Mouse (Mus musculus): Measurements from ENCODE around the gene Zkscan6.

Zkscan6 gene

DNA sequence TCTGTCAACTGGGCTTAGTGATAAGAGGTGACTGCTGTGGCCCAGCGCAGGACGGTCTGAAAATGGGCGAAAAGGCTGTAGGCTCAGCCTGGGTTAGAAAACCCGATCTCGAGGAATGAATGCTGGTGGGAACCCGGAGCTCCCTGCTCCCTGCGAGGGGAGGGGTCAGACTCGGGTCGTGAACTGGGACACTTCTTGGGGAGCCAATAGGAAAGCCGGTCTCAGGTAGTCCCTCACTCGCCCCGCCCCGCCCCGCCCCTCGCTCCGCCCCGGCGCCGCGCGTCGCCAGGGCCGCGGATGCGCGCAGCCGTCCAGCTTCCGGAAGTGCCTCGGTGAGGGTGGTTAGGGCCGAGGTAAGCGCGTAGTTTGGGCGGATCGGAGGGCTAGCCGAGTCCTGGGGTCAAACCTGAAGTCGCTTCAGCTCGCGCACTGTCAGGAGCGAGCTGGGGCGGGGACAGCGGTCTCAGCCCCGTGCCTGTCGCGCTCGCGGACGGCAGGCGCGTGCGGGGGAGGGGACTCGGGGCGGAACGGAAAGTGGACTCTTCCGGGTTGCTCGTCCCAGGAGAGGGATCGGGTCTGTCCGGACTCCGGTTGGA lies at the start of gene Zkscan6:
Zkscan6 (plus strand) TSS at position 267 of the 596 bp plus-strand sequence.
- DNase-seq (ENCODE audit: low read depth): peak; percentile 96

DNA sequence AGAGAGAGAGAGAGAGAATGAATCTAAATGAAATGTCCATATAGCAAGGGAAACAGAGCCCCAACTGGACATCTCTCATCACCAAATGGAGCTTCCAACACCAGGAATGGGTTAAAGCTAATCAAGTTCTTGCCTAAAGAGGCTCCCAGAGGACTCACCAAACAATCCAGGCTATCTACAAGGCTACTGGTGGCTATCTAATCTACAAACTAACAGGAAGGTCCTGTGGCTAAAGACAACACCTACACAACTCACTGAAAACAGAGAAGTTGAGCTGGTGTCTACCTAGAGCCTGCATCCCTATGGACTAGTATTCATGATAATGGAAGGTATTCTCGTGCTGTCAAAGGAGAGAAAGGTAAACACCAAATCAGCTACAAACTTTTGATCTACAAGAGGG lies 47.6 kb upstream of the Zkscan6 start:
- DNase-seq (ENCODE audit: low read depth): no peak

DNA sequence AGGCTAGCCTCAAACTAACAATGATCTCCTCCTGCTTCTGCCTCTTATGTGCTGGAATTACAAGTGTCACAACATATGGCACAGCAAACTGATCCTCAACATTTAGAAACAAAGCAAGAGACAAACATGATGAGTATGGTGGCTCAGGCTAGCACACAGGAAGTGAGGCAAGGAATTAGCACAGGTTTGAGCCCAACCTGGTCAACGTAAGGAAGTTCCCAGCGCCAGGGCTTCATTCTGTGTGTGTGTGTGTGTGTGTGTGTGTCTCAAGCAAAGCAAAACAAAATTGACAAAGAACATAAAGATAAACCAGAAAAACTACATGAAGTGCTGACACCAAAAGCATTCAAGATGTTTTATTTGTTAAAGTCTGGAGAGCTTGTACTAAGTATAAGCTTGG lies 46.1 kb upstream of the Zkscan6 start:
- DNase-seq (ENCODE audit: low read depth): no peak

DNA sequence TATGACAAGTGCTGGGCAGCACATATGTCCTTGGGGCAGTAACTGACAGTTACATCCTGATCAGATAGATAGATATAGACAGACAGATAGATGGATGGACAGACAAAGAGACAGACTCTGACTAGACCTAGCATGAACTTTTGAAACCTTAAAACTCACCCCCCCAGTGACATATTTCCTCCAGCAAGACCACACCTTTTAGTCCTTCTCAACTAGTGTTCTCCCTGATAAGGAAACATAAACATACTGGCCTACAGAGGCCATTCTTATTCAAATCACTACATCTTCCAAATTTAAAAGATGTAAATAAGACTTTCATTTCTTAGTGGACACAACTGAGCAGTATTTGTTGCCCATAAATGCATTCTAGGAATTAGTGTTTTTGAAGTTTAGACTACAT lies 38.5 kb upstream of the Zkscan6 start:
- DNase-seq (ENCODE audit: low read depth): no peak

DNA sequence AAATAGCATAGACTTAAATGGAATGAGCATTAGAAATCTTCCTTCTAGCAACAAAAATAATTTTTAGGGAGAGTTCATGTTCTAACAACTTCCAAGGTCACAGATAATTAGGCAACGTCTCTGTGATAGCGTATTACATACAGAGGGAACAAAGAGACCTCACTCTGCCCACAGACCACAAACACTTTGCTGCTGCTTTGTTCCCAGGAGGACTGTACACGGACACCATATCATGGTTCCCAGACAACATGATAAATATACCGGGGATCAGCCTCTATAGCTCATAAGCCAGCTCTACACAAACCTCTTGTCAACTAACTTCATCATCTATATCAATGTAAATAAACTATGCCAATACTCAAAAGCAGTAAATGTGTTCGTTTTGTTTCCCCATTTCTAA lies 37.0 kb upstream of the Zkscan6 start:
- no peak for DNase-seq (ENCODE audit: low read depth)

DNA sequence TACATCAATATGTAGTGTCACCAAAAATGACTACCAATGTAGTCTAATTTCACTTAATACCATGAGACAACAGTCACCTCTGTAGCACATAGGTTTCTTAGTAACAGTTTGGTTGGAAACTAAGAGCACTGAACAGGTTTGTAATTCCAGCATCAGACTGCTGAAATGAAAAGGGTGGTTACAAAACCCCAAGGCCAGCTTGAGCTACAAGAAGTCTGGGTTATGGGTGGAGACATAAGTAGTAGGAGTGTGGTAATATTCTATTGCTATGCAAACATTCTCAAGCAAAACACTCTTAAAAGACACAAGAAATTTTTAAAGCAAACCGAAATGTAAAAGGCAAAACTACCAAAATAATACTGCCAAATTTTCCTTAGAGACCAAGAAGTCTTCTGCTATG lies 35.4 kb upstream of the Zkscan6 start:
- DNase-seq (ENCODE audit: low read depth): no peak

DNA sequence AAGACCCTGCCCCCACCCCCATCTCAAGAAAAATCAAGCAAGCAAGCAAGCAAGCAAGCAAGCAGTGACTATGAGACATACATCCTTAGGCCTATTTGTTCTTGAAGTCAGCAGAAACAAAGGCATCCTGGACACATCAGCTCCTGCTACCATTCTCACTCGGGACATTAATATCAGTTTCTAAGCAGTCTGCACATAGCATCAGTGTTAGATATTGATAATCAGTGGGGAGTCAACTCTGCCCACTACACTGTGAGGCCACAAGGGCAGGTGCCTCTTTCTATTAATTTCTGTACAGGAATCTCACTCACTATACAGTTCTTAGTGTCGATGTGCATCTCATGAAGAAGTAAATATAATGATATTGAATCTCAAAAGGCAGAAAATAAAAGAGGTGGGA lies 33.4 kb upstream of the Zkscan6 start:
- no peak for DNase-seq (ENCODE audit: low read depth)

DNA sequence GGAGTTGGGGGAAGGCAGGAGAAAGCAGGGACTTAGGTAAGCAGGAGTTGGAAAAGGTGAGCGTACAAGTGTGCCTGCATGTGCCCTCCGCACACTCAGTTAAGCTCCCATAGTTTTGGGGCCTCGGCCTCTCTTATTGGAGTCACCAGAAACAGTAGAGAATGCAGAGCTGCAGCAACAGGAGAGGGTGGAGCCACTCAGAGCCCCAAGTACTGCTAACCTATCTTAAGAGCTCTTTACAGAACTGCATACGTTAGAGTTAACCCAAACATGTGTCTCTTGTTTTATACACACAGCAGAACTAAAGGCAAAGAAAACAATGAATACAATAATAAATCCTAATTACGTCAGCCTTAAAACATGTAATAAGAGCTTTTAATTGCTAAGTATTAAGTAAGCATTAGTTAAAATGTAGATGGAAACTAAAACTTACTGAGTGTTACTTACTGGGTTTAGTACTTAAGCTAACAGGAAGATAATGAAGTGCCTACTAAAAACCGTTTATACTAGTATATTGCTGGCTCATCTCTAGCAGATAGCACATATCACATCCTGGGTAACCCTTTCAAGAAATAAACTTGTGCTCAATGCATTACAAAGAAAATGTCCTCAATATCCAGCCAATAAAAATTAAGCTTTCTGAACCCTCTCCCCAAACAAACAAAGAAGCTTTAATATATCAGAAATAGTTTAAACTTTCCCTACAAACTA lies 32.9 kb upstream of the Zkscan6 start:
- DNase-seq (ENCODE audit: low read depth): no peak

DNA sequence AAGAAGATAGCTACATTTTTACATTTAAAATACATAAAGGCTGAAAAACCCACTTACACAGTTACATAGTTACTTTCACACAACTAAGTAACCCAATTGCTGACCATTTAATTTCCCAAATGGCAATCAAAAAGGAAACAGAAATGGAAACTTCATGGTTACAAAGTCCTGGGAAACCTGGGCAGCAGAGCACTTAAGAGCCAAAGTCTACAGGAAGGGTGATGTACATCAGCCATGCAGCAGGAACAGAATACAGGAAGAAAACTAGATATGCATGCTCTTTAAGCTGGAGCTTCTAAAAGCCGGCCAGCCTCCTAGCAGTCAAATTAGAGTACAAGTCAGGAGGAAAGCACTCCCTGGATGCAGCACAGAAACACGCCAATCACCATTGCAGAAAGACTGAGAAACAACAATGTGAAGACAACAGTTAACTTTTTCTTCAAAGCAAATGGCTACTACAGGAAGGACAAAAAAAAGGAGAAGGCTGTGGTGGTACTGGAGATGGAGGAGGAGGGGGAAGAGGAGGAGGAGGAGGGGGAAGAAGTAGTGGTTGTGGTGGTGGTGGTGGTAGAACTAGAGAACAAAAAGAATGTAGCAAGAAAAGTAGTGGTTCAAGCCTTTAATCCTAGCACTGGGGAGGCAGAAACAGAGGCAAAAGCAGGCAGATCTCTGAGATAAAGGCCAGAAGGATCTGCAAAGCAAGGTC lies 29.9 kb upstream of the Zkscan6 start:
- DNase-seq (ENCODE audit: low read depth): no peak

DNA sequence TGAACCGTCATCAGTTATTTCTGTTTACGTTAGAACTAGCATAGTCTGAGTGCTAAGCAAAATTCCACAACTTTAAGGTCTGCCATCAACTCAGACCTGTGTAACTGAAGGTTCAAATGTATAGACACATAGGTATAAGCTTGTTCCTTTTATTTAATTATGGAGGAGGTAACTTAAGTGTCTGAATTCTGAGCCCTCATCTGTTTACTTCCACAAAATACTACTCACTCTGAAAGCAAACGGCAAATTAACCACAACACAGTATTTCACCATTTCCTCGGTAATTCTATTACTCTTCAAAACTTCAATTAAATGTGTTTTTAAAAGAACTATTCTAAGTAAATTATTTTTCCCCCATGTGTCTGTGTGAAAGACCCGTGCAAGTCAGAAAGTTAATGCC lies 29.2 kb upstream of the Zkscan6 start:
- DNase-seq (ENCODE audit: low read depth): no peak

DNA sequence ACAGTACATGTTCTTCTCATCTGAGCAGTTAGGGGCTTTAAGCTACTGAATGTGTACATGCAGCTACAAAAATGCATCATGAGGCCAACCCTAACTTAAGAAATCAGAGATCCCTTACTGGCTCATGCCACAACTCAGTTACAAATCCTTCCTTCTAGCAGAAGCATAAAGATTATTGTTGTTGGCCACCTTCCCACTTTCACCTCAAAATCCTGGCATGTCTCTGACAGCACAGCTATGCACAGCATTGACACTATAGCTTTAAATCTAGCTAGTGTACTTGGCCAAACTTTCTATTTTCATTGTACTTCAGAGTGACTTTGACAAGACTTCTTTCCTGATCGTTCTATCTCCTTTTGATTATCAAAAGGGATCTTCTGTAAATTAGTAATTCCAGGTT lies 27.9 kb upstream of the Zkscan6 start:
- no peak for DNase-seq (ENCODE audit: low read depth)

DNA sequence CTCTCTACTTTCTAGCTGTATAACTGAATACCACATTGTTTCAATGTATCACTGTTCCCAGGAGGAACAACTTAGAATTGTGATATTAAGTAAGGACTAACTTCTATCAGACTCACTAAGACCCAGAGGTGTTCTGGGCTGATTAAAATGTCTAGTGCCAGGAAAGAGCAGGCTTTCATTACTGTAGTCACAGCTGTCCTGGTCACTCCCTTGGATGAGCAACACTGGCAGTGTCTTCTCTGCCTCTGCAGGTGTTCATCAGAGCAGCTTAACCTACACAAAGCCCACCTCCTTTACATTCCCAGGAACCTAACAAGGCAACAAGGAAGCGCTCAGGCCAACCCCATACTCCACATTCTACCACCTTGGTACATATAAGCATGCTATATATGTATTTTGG lies 27.4 kb upstream of the Zkscan6 start:
- DNase-seq (ENCODE audit: low read depth): no peak

DNA sequence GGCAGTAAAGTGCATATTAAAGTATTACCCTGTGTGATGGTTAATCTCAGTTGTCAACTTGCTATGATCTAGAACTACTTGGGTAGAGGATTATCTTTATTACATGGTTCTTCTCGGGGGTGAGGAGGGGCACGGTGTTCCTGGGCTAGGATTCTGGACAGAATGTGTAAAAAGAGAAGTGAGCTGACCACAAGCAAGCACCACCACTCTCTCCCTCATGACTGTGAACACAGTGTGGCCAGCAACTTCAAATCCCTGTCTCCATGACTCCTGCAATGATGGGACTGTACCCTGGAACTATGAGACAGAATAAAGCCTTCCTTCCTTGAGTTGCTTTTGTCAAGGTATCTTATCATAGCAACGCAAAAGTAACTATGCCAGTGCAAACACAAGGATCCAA lies 25.4 kb upstream of the Zkscan6 start:
- no peak for DNase-seq (ENCODE audit: low read depth)

DNA sequence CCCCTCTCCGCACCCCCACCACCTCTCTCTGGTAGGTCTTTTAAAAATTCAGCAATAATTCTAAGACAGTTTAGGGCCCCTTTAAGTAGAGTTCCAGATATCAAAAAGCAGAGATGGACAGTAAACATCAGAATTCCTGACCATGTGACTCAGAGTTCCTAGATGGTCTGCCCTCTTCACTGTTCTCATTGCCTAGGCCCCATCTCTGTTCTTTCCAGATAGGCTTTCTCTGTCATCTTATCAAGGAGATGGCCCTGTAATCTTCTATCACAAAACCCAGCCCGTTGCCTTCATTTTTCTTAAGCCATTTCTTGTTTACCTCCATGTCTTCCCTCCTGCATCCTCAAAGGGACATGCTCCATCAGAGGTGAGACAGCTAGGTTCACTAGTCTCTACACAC lies 20.8 kb upstream of the Zkscan6 start:
- no peak for DNase-seq (ENCODE audit: low read depth)

DNA sequence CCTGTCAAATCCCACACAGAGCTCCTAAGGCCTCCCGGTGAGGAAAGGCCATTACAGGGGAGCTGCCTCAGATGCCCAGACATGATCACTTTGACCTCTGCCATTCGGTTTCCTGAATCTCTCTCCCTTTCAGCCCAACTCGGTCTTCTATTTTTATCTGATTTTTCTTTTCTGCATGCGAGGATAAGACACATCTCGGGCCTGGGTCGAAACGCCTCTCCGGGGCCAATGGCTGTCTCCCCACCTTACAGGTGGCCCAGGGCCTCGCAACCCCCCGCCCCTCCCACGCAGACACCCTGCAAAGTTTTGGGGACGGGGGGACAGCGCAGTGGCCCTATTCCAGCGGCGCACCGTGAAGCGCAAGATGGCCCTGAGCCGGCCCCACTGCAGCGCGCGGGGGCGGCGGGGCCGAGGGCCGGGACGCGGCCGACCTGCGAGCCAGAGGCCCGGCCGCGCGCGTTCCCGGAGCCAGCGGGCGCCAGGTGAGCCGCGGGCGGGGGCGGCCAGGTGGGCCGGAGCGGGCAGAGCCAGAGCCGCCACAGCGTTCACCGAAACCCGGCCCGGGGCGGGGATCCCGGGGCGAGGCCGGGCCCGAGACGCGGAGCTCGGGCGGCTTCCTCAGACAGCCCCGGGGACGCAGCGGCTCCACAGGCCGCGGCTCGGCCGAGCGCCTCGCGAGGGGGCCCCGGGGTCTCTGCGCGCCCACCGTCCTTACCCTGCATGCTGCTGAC lies 19.4 kb upstream of the Zkscan6 start:
- no peak for DNase-seq (ENCODE audit: low read depth)

DNA sequence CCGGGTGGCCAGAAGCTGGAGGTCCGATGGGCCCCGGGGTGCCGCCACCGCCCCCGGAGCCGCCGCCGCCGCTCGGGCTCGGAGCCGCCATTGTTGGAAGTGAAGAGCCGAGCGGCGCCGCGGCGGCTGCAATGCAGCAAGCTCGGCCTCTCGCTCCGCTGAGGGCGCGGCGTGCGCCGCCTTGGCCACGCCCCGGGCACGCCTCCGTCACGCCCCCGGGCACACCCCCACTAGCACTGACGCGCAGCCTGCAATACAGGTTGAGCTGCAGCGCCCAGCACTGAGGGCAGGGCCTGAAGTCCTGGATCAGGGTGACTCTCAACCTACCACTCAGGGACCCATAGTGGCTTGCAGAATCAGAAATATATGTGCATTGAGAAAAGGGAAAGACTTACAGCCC lies 18.8 kb upstream of the Zkscan6 start, which contains the start of gene Map2k4:
Map2k4 (minus strand) TSS at position 144 of the 400 bp plus-strand sequence.
- DNase-seq (ENCODE audit: low read depth): peak; percentile 94

DNA sequence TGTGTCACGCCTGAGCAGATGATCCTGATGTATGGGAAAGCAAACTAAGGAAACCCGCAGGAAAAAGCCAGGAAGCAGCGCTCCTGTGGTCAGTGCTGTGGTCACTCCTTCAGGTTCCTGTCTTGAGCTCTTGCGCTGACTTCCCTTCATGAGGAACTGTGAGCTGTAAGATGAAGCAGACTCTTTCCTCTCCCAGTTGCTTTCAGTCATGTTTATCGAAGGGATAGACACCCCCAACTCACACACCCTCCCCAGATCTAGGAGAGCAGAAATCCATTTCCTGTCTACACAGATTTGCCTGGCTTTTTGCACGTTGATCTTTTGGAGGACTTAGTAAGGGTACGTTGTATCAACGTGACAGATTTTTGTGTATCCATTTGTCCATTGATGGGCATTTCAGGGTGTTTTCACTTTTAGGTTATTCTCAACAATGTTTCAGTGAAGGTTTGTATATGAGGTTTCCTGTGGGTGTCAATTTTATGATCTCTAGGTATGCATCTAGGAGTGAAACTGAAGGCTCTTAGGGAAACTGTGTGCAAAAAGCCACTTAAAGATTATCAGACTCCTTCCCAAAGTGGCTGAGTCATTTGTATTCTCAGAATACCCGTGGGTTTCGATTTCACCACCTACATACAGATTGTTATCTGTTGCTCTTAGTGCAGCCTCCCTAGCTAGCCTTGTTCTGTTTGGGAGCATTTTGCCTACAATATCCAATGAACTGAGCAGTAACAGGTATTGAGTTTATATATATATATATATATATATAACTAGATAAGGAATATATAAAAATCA lies 12.4 kb upstream of the Zkscan6 start:
- peak; percentile 84 for DNase-seq (ENCODE audit: low read depth)

DNA sequence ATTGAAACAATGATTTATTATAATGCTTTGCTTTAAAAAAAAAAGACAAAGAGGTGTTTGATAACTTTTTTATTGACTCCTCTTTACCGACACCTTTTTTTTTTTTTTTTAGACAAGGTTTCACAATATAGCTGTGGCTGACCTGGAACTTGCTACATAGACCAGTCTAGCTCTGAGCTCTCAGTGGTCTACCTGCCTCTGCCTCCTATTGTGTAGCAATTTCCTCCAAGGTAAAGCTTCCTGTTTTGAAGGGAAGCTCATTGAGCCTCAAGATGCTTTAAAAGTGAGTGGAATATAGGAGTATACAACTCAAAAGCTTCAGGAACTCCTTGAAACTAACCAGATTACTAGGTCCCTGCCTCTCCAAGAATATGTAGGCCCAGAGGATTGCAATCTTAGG lies 11.1 kb upstream of the Zkscan6 start:
- no peak for DNase-seq (ENCODE audit: low read depth)

DNA sequence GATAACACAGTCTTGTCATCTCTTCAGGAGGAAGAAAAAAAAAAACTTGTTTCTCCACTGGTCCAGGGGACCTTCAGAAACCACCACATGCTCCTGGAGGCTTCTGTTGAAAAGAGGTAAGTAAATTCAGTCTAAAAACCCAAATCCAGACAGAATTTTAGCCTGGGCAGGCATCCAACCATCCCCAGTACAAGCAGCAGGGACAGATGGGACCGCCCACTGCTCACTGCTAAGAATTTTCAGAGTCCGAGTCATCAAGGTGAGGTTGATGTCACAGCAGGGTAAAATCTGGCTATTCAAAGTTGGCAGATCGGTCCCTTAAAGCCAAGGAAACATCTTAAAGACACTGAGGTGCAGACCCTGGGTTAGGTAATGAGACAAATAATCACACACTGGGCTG lies 5.1 kb upstream of the Zkscan6 start:
- no peak for DNase-seq (ENCODE audit: low read depth)

DNA sequence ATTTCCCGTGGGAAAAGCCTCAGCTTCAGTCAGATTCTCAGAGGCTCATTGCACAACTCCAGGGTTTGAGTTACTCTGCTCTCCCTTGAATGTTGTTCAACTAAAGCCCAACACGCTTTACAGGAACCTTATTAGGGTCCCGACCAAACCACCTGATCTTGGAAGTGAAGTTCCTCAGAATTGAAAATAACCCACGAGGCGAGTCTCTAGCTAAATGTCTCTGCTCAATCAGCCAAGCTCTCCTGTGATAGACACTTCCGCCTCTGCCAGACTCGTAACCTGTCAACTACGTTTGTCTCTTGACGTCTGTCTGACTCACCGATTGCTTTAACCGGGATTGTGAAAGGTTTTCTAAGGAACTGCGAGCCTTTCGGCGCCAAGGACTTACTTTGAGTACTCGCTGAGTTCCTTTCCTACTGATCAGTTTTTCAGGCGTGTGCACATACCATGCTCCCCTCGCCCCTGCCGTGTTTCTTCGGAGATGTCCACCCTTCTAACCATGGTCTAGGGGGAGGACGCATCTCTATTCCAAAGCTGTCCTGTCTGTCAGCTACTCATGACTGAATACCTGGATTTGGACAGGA lies 562 bp upstream of the Zkscan6 start:
- peak; percentile 81 for DNase-seq (ENCODE audit: low read depth)

DNA sequence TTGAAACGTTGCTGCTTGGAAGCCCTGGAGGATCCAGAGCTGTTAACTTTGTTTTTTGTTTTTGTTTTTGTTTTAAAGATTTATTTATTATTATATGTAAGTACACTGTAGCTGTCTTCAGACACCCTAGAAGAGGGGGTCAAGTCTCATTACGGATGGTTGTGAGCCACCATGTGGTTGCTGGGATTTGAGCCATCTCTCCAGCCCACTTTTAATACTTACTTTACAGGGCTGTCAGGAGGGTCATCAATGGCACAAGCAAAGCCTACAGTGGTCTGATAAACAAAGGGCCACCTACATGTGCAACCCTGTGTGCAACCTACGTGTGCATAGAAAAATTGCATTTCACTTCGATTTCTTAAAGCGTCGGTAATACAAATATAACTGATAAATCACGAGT lies 626 bp downstream of the Zkscan6 start:
- DNase-seq (ENCODE audit: low read depth): no peak

DNA sequence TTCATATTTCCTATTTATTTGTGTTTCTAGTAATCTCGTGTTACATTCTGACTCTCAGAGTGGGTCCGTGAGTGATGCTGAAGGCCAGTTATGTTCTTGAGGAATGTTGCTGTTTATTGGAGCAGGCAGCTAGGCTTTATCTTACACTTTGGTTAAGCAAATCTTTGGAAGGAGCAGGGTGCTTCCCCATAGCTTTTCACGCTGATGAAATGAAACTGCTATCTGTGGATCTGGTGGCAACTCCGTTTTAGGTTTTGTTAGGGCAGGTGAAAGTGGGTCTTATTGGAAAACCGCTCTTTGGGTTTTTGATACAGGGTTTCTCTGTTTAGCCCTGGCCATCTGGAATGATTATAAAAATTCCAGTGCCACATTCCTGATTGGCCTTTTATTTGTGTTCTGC lies 5.1 kb downstream of the Zkscan6 start:
- no peak for DNase-seq (ENCODE audit: low read depth)
